Mouse (Mus musculus): ENCODE results near the gene Gcm2.

DNA sequence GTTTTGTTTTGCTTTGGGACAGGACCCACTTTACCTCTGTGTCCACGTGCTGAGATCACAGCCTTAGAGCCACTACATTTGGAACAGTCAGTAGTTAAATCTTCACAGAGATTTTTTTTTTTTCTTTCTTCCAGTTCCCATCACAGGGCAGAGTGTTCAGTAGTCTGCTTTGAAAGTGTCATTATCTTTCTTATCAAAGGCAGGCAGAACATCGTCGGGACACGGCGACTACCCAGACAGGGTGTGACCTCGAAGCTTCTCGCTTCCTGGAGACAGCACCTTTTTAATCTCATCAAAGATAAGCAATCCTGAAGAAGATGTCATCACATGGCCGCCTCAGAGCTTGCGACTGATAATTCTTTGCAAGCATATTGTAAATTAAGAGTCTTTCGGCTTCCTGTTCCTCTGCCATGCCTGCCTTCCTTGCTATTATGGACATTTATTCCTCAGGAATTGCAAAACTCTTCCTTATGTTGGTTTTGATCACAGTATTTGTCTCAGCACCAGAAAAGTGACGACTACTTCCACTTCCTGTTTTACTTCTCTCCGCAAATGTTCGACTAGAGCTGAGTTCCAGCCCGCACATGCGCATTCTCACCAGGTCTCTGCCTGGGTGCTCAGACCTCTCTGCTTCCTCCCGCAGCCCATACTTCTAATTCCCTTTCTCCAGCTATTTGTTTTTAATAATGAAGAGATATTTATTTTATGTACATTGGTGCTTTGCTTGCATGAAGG, 13.3 kb downstream of the Gcm2 start:
- TF ChIP-seq POLR2A (IDR thresholded peaks at IDR 0.05; ENCODE audit: low read depth, low read length): no peak
- TF ChIP-seq CTCF (IDR thresholded peaks at IDR 0.05; ENCODE audit: borderline replicate concordance, insufficient read depth, low read length): no peak

Measured in embryonic fibroblast, embryonic 13.5 days (primary cell).